Mouse (Mus musculus): Measurements from ENCODE around the gene Clpsl2.
A peak's percentile ranks its signal among the peaks of the same experiment; 100 is the strongest.

Clpsl2 gene

GRCm38 (mm10) chr17:28565181-28565580 lies 16.0 kb downstream of the Clpsl2 start:
- DNase-seq, result no peak

GRCm38 (mm10) chr17:28567541-28567940 lies 18.3 kb downstream of the Clpsl2 start:
- no peak for DNase-seq

- no peak for DNase-seq
These were observed 22.7 kb downstream of the Clpsl2 start for GRCm38 (mm10) chr17:28571868-28572267.

- no peak for DNase-seq
These were observed 23.3 kb downstream of the Clpsl2 start for GRCm38 (mm10) chr17:28572521-28572920.

- no peak for DNase-seq
These were observed 23.7 kb downstream of the Clpsl2 start for GRCm38 (mm10) chr17:28572941-28573340.

GRCm38 (mm10) chr17:28575244-28576125 lies 26.3 kb downstream of the Clpsl2 start, which contains the start of gene Lhfpl5:
Gene Lhfpl5, plus strand, starts transcription at chr17:28575641.
- peak; percentile 88 for DNase-seq

GRCm38 (mm10) chr17:28580396-28580795 lies 31.2 kb downstream of the Clpsl2 start:
- DNase-seq, result peak; percentile 80

- peak; percentile 24 for DNase-seq
These were observed 31.8 kb downstream of the Clpsl2 start for GRCm38 (mm10) chr17:28581056-28581455.

- no peak for DNase-seq
These were observed 37.3 kb downstream of the Clpsl2 start for GRCm38 (mm10) chr17:28586509-28586908.

GRCm38 (mm10) chr17:28588591-28588990 lies 39.4 kb downstream of the Clpsl2 start:
- DNase-seq, result no peak

GRCm38 (mm10) chr17:28590596-28590995 lies 41.4 kb downstream of the Clpsl2 start:
- no peak for DNase-seq

GRCm38 (mm10) chr17:28591476-28591875 lies 42.3 kb downstream of the Clpsl2 start:
- no peak for DNase-seq

GRCm38 (mm10) chr17:28592998-28593397 lies 43.8 kb downstream of the Clpsl2 start:
- DNase-seq, result peak; percentile 79

GRCm38 (mm10) chr17:28593965-28594364 lies 44.8 kb downstream of the Clpsl2 start:
- DNase-seq, result no peak

GRCm38 (mm10) chr17:28600780-28601179 lies 51.6 kb downstream of the Clpsl2 start:
- no peak for DNase-seq

- no peak for DNase-seq
These were observed 52.5 kb downstream of the Clpsl2 start for GRCm38 (mm10) chr17:28601557-28602250.

All from retina, postnatal 1 day (tissue).